26 mouse cellular contexts compared by ENCODE assay signal in the genomic region with DNA sequence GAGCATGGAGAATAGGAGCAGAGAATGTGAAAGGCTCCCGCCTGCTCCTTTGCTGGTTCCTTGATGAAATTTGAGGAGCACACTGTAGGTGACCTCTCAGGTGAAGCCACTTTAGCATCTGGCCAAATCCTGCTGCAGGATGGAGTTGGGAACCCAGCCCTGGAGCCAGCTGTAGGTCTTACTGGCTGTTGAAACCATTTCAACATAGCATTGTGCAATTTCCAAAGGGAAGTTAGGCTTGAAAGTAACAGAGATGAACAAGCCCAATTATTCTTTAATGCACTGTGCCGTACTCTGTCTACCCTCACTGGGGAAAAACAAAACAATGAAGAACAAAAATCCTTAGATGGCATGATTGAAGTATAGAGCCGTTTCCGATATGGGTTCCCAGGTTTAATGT. TPM values are rescaled to one million over a fixed set of nuclear protein-coding genes. Genes with fewer than 3 reads are reported as not detected.
DNase-seq lines count a peak whose midpoint lies in the region; ATAC-seq and TF ChIP-seq lines count a peak whose summit lies in the region.
"Had no signal": no experiment of that assay in that cellular context is flagged by ENCODE, and none has a peak within 500 bp of the region (broad histone marks: within the 10 kb centered on the region; RNA-seq: fewer than 3 reads in every experiment).

No protein-coding gene starts in this region.

- no peaks in the 10 kb centered on the region for H3K27me3 ChIP-seq in lung, postnatal 0 days (replicated peaks; ENCODE audit: insufficient read depth, low read length)
- H3K27me3 ChIP-seq in limb, embryonic 10.5 days (ENCODE audit: low read depth, poor library complexity, severe bottlenecking) = no peaks in the 10 kb centered on the region
- H3K27me3 ChIP-seq: heart, embryonic 13.5 days; hindbrain, embryonic 12.5 days; hindbrain, embryonic 15.5 days had no signal

- no peak overlapping the region for H3K4me3 ChIP-seq in lung, postnatal 0 days (ENCODE audit: low read depth, low read length)
- no peak overlapping the region for H3K4me3 ChIP-seq in limb, embryonic 10.5 days
- H3K4me3 ChIP-seq: gastrocnemius, adult 2 months; heart, adult 2 months; heart, embryonic 10.5 days; heart, embryonic 13.5 days; hindbrain, embryonic 12.5 days; hindbrain, embryonic 15.5 days had no signal

- no peak for TF ChIP-seq CTCF in lung, postnatal 0 days (IDR thresholded peaks at IDR 0.05)

- no peaks in the 10 kb centered on the region for H3K36me3 ChIP-seq in lung, postnatal 0 days (ENCODE audit: insufficient read depth, low read length)
- 0 out of 2 replicates have a peak, but pooled peaks cover 4% of the 10 kb centered on the region for H3K36me3 ChIP-seq in limb, embryonic 10.5 days
- H3K36me3 ChIP-seq: heart, embryonic 10.5 days had no signal

- no peak overlapping the region for H3K9ac ChIP-seq in lung, postnatal 0 days (replicated peaks; ENCODE audit: low read depth)
- H3K9ac ChIP-seq: forebrain, postnatal 0 days; heart, embryonic 13.5 days; hindbrain, embryonic 12.5 days; hindbrain, embryonic 15.5 days had no signal

- no peak overlapping the region for H3K4me2 ChIP-seq in lung, postnatal 0 days (replicated peaks; ENCODE audit: low read depth, low read length)
- H3K4me2 ChIP-seq: heart, embryonic 13.5 days; hindbrain, embryonic 12.5 days; hindbrain, embryonic 15.5 days had no signal

- H3K9me3 ChIP-seq in lung, postnatal 0 days (ENCODE audit: low read length) = no peaks in the 10 kb centered on the region
- H3K9me3 ChIP-seq in limb, embryonic 10.5 days (replicated peaks) = no peaks in the 10 kb centered on the region
- H3K9me3 ChIP-seq: heart, embryonic 10.5 days; heart, embryonic 13.5 days; hindbrain, embryonic 12.5 days; hindbrain, embryonic 15.5 days had no signal

- no peak for ATAC-seq in lung, postnatal 0 days
- ATAC-seq in granulocyte monocyte progenitor cell, adult 5-6 weeks (replicated peaks; ENCODE audit: poor library complexity, severe bottlenecking) = peak; percentile 87
- peak; percentile 47; the same call in 1 of the 2 replicates for ATAC-seq in monocyte, adult 5-6 weeks (replicated peaks; ENCODE audit: insufficient number of reproducible peaks, low FRiP score, low TSS enrichment, poor library complexity, severe bottlenecking)
- ATAC-seq: activated CD4-positive, CD25-positive, alpha-beta regulatory T cell, adult 4 months; CD4-positive, CD25-positive, alpha-beta regulatory T cell, adult 4 months; forebrain, embryonic 14.5 days; forebrain, postnatal 0 days had no signal

- WGBS in lung, postnatal 0 days = 80% methylated on average over 4 of the region's 4 CpGs
- WGBS in limb, embryonic 10.5 days = 91% methylated on average over 4 of the region's 4 CpGs

- DNase-seq in lung, postnatal 0 days (ENCODE audit: low spot score) = peak; percentile 39
- DNase-seq in lung, postnatal 14 days = no peak
- peak; percentile 22 for DNase-seq in NIH3T3 (ENCODE audit: low read depth)
- DNase-seq in cerebellum, adult 8-10 months = no peak
- no peak for DNase-seq in limb, embryonic 10.5 days (ENCODE audit: low spot score)
- DNase-seq in thymus, postnatal 10 days (ENCODE audit: low spot score in 2 of 2) = no peak
- DNase-seq: adrenal gland, adult 8-10 months; adrenal gland, postnatal 36 days; cerebellum, adult 18-20 months; cerebellum, adult 9-11 months; cerebellum, postnatal 25 days; embryo, embryonic 11 days; forebrain, postnatal 0 days; gastrocnemius, adult 2 months; gastrocnemius, postnatal 14 days; heart, adult 2 months; heart, postnatal 14 days had no signal

- H3K4me1 ChIP-seq in lung, postnatal 0 days (ENCODE audit: insufficient read depth, low read depth, low read length) = no peaks in the 10 kb centered on the region
- no peaks in the 10 kb centered on the region for H3K4me1 ChIP-seq in limb, embryonic 10.5 days
- H3K4me1 ChIP-seq: heart, embryonic 10.5 days; heart, embryonic 13.5 days; hindbrain, embryonic 12.5 days; hindbrain, embryonic 15.5 days had no signal

- no peak overlapping the region for H3K27ac ChIP-seq in lung, postnatal 0 days (ENCODE audit: low read length)
- no peak overlapping the region for H3K27ac ChIP-seq in limb, embryonic 10.5 days
- H3K27ac ChIP-seq: gastrocnemius, adult 2 months; heart, adult 2 months; heart, embryonic 10.5 days; heart, embryonic 13.5 days; hindbrain, embryonic 12.5 days; hindbrain, embryonic 15.5 days had no signal

- TF ChIP-seq EP300 in lung, postnatal 0 days (IDR thresholded peaks at IDR 0.05) = no peak

RNA-seq across cellular contexts. Expression of a gene that starts 22.2 kb away (rescaled TPM):
- 15.3 and 18.0 TPM in 2 replicates for polyA plus RNA-seq in lung, postnatal 0 days (2015; fragmentation: Nextera tagmentation; extraction: Ambion mirVana)
- 17.5 and 18.5 TPM in 2 replicates for total RNA-seq in granulocyte monocyte progenitor cell, adult 5-6 weeks (2014; fragmentation: Nextera tagmentation)
- total RNA-seq in granulocyte monocyte progenitor cell, adult 5-6 weeks (2017) = 33.6 and 34.7 TPM in 2 replicates
- 61.0 to 74.1 TPM (median 62.6 TPM) in 3 replicates for total RNA-seq in monocyte, adult 5-6 weeks (2017)
- 31.8 and 35.0 TPM in 2 replicates for polyA plus RNA-seq in limb, embryonic 10.5 days (2016; fragmentation: Nextera tagmentation; extraction: Ambion mirVana)

RNA-seq across cellular contexts. Expression of a gene that starts 41.2 kb away (rescaled TPM):
- 27.0 and 28.3 TPM in 2 replicates for polyA plus RNA-seq in lung, postnatal 0 days (2015; fragmentation: Nextera tagmentation; extraction: Ambion mirVana)
- 35.1 and 37.2 TPM in 2 replicates for total RNA-seq in granulocyte monocyte progenitor cell, adult 5-6 weeks (2014; fragmentation: Nextera tagmentation)
- 28.0 and 31.6 TPM in 2 replicates for total RNA-seq in granulocyte monocyte progenitor cell, adult 5-6 weeks (2017)
- 22.4 to 37.8 TPM (median 28.8 TPM) in 3 replicates for total RNA-seq in monocyte, adult 5-6 weeks (2017)
- polyA plus RNA-seq in limb, embryonic 10.5 days (2016; fragmentation: Nextera tagmentation; extraction: Ambion mirVana) = 22.5 and 26.8 TPM in 2 replicates

Comparison
In these comparisons a context has a peak if more than half of its experiments do, and no peak if none do; other contexts are left out.
1. DNase-seq: peak in lung, postnatal 0 days (single experiment) and NIH3T3 (single experiment); none in lung, postnatal 14 days (single experiment), cerebellum, adult 8-10 months (single experiment), limb, embryonic 10.5 days (single experiment) and thymus, postnatal 10 days (0 of 2).